Mouse (Mus musculus): ENCODE measurements around the gene Zc3h12d. TPM values are rescaled to one million over a fixed set of nuclear protein-coding genes. Genes with fewer than 3 reads are reported as not detected.
A peak's percentile ranks its signal among the peaks of the same experiment; 100 is the strongest.
"Not testable (repeated sequence)": the region's sequence is repeated elsewhere in the genome, so short reads cannot be mapped to it uniquely, and the experiment has no call there.

Zc3h12d gene
- total RNA-seq, 2 experiments from 2014 or later: 0.10 TPM; not detected in 1

DNA sequence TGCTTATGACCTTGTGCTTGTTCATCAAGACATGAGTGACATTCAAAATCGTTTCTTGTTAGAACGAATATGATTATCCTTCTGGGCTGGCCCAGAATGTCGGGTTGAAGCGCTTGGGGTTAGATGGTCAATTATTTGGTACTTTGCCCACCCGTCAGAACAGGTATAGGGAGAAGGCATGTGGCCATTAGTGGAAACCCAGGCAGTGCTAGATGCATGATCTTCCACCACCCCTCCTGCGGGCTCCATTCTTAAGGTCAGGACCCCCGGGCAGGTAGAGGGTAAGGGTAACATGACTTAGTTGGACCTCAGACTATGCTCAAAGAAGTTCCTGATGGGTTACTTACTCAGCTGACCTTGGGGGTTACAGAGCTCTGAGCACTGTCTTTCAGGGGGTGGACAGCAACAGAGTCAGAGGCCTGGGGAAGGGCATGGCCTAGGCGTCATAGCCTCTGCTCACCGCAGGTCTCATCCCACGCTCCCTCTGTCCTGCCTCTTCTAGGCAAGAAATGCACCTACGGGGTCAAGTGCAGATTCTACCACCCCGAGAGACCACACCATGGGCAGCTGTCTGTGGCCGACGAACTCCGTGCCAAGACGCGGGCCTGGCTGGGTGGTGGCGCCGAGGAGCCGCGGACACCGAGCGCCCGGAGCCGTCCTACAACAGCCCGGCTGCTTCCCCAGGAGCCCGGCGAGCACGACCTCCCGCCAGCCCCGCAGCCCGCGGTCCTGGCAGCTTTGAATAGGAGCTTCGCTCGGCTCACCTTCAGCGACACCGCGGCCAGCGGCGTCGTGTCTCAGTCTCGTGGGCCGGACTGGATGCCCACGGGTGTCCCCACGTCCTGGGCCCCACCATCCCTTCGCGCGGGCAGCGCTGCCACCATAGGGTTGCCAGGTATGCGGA is 34.7 kb downstream of the Zc3h12d start:
- Histone ChIP-seq H3K27ac (no peak overlapping the region), H3K4me3 (peak overlapping the region; percentile 46)
- no peak for DNase-seq (ENCODE audit: low spot score in 2 of 2)
- TF ChIP-seq CTCF (conservative IDR thresholded peaks at IDR 0.05): peak; percentile 52

DNA sequence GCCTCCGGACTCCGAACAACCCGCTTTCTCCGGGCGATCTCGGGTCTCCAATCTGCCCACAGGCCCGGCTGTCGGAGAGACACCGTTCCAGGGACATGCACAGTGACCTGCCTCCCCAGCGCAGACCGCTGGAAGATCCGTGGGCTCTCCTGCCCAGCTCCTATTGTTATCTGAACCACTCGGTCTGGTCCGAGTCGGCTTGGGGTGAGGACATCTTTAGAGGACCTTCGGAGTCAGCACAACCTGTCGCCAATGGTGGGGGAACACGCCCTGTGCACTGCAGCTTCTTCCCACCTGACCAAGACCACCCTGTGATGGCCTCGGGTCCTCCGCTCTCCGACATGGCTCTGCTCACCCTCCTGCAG is 35.4 kb downstream of the Zc3h12d start:
- Histone ChIP-seq H3K4me3 (peak overlapping the region; percentile 46), H3K27ac (no peak overlapping the region)
- no peak for TF ChIP-seq CTCF (conservative IDR thresholded peaks at IDR 0.05)
- no peak for DNase-seq (ENCODE audit: low spot score in 2 of 2)

DNA sequence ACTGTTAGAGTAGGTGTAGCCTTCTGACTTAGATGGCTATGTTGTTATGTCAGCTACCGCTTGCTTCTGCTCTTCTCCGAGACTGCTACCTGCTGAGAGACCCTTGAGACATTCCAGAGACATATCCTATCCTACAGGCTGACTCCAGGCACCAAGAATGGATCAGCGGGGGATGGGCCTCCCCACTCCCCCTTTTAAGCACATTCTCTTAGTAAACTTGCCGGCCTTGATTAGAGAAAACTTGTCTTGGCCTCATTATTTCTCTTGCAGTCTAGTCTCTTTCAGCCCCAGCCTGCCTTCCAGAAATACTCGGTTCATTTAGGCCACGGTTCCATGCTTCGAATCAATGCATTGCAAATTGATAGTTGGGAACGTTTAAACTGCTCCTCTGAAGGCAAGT is 37.5 kb downstream of the Zc3h12d start:
- DNase-seq (ENCODE audit: low spot score in 2 of 2): no peak
- no peak for TF ChIP-seq CTCF (conservative IDR thresholded peaks at IDR 0.05)
- H3K27ac ChIP-seq: no peak overlapping the region
- H3K4me3 ChIP-seq: no peak overlapping the region

DNA sequence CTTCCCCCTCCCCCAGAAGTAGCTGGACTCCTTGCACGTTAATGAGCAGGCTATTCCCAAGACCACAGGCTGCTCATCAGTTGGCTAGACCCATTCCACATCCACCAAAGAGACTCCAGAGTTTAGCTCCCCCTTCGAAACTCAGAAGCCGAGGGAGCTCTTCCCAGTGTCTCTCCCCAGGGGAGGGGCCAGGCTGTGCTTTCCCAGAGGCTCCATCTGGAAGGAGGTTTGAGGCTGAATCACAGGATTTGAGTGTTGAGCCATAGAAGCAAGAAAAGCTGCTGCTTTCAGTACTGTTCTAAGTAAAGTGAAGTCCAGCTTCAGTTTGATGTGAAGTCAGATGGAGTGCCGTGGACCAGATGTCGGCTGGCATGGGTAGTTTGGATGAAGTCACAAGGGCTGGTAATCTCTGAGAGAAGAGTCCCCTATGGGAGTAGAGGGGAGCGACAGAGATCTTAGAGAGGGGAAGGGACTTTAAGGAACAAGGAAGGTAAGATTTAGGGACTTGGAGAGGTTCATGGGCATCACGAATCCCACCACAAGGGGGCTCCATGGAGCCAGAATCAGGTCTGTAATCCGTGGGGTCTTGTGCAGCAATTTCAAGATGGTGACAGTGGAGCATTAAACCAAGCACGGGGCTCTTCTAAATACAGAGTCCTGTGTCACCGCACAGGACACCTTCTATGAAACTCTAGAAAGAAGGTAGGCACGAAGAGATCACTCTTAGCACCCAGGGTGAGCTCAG is 38.5 kb downstream of the Zc3h12d start:
- Histone ChIP-seq H3K27ac (no peak overlapping the region), H3K4me3 (no peak overlapping the region)
- peak; percentile 66 to 77 for DNase-seq (ENCODE audit: low spot score in 2 of 2)
- TF ChIP-seq CTCF (conservative IDR thresholded peaks at IDR 0.05): peak; percentile 75

DNA sequence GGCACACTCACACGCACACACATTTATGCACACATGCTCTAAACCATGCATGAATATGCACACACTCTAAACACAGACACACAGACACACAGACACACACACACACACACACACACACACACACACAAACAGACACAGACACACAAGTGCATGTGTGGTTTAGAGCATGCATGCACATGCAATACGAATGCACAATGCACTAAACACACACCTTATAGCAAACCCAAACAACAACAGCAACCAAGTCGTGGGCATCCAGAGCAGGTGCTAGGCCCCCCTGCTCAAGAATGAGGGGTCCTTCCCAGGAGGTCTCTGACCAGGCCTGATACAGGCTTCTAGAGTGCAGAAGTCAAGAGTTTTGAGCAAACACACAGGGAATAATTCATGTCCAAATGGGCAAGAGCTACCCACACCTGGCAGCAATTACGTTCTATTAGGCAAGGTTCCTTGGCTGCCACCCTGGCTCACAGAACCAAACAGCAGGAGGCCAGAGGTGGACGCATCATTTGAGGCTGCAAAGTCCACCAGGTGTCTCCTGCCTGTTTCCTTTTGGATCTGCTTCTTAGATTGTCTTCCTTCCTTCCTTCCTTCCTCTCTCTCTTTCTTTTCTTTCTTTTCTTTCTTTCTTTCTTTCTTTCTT is 39.2 kb downstream of the Zc3h12d start:
- no peak overlapping the region for H3K27ac ChIP-seq
- DNase-seq (ENCODE audit: low spot score in 2 of 2): no peak

DNA sequence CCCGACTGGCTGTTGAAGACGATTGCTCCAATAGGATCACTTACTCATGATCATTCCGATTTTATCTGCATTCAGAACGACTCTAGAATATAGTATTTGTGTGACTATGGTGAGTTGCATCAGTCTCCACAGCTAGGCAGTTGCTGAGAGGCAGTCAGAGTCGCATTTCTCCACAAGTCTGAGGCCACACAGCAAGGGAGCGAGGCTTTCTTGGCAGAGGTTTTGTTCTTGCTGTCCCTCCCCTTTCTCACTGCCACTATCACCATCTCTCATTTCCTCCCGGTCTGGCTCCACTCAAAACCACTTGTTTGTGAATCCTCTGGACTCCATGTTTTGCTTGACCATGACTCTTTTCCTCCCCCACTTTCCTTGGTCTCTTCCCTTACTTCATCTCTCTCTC is 41.9 kb downstream of the Zc3h12d start:
- no peak for TF ChIP-seq CTCF (conservative IDR thresholded peaks at IDR 0.05)

More for the DNA sequence above, 39.2 kb downstream of the Zc3h12d start:
- TF ChIP-seq CTCF (conservative IDR thresholded peaks at IDR 0.05): no peak
- H3K4me3 ChIP-seq: no peak overlapping the region

DNA sequence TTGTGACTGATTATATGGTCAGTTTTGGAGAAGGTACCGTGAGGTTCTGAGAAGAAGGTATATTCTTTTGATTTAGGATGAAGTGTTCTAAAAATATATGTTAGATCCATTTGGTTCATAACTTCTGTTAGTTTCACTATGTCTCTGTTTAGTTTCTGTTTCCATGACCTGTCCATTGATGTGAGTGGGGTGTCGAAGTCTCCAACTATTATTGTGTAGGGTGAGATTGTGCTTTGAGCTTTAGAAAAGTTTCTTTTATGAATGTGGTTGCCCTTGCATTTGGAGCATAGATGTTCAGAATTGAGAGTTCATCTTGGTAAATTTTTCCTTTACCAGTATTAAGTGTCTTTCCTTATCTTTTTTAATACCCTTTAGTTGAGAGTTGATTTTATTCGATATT is 48.0 kb downstream of the Zc3h12d start:
- H3K27ac ChIP-seq; H3K4me3 ChIP-seq; DNase-seq (ENCODE audit: low spot score in 2 of 2): not testable (repeated sequence)

More for the DNA sequence above, 41.9 kb downstream of the Zc3h12d start:
- no peak overlapping the region for H3K4me3 ChIP-seq
- H3K27ac ChIP-seq: no peak overlapping the region
- no peak for DNase-seq (ENCODE audit: low spot score in 2 of 2)

DNA sequence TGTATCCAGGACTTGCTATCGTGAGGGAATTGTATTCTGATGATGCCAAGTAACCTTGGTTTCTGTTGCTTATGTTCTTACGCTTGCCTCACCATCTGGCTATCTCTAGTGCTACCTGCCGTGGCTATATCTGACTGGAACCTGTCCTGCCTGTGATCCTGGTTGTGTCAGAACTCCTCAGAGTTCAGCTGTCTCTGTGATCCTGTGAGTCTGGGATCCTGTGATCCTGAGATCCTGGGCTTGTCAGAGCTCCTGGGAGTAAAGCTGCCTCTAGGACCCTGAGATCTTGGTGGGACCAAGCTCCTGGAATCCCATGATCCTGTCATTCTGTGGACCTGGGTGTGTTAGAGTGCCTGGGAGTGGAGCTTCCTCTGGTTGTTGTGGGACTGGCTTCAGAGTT is 49.7 kb downstream of the Zc3h12d start:
- Histone ChIP-seq H3K4me3 (no peak overlapping the region), H3K27ac (no peak overlapping the region)
- TF ChIP-seq CTCF (conservative IDR thresholded peaks at IDR 0.05): no peak
- DNase-seq (ENCODE audit: low spot score in 2 of 2): no peak

DNA sequence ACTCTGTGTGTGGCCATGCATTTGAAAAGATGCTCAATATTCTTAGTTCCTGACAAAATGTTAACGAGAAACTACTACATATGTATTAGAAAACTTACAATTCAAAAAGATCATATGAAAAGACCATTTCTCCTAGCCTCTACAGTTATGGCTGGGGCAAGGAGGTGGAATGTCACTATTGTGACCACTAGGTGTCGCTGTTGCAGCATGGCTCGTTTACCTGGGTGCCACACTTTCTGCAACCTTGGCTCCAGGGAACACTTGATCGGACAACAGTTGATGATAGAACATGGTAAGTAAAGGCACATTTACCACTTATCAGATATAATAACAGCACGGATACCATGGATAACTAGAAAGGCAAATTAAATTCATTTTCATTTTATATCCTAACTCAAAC is 51.3 kb downstream of the Zc3h12d start:
- no peak overlapping the region for H3K27ac ChIP-seq
- peak; percentile 67 to 80 for DNase-seq (ENCODE audit: low spot score in 2 of 2)
- peak; percentile 100 for TF ChIP-seq CTCF (conservative IDR thresholded peaks at IDR 0.05)
- no peak overlapping the region for H3K4me3 ChIP-seq

DNA sequence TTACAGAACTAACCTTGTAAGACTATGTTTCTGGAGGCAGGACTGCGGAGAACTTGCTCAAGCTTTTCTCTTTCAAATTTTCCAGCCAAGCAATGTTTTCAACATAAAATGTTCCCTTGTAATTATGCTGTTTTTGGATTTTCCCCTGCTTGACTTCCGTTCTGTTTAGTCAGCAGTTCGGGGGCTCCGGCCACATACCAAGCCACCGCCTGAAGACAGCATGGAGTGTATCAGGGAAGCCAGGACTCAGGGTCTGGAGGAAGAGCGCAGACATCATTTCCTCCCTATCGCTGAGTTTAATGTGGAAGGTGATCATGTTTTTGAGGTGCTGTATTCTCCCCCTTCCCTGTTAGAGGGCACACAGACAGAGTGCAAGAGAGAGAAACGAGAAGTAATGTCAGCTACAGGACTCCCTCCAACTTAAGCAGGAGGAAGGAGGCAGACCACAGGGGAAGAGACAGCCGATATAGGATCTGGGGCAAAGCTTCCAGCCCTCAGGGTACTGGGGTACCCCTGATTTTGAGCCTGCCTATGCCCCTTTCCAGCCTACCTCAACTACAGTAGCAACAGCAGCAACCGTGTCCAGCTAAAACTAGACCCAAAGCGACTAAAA is 56.1 kb downstream of the Zc3h12d start:
- Histone ChIP-seq H3K27ac (no peak overlapping the region), H3K4me3 (no peak overlapping the region)
- no peak for TF ChIP-seq CTCF (conservative IDR thresholded peaks at IDR 0.05)
- no peak for DNase-seq (ENCODE audit: low spot score in 2 of 2)

DNA sequence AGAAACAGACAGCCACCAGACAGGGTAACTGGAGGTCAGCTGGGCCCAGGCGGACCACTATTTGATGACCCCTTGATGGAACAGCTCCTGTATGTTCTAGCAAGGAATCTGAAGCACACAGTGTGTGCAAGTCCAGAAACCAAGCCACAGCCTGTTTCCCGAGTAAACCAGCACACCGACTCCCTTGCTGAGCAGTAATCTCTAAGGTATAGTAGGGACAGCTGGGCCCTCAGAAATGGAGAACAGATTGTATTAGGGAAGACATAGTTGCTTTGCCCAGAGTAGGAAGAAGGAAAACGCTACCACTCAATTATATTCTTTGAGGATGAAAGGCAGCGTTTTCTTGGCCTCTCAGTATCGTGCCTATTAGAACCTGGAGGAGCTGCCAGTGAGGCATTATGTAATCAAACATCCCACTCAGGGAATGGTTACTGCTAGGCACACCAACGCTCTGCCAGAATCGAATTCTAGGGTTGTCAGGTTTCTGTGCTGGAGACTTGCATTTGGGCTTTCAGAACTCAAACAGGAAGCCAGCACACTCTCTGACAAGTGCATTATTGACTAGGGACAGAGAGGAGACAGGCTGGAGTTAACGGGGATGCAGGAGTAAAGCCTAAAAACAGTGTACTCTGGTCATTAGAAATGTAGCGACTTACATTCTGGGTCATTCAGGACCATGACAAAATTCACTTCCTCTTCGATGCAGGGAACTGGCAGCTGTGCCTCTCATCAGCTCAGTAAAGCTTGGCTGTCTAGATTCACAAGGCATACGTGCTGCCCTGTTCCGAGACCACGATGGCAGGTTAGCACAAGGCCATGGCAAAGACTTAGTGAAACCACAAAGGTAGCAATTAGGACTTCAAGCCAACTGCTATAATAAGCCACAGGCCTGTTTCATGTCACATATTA is 68.7 kb downstream of the Zc3h12d start:
- TF ChIP-seq CTCF (conservative IDR thresholded peaks at IDR 0.05): no peak
- DNase-seq (ENCODE audit: low spot score in 2 of 2): peak; percentile 39 to 74
- Histone ChIP-seq H3K4me3 (no peak overlapping the region), H3K27ac (peak overlapping the region; percentile 84)

DNA sequence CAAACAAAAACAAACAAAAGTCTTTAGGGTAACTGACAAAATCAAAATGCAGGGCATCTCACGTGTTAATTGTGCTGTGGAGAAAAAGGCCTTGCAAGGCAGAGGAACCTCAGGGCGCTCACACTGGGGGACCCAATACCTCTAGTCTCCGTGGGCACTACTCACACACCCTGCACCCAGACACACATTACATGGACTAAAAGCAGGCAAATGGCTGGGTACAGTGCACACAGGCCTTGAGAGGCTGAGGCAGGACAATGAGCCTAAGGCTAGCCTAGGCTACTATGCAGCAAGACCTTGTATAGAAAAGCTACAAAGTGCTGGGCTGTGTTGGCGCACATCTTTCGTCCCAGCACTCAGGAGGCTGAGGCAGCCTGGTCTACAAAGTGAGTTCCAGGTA is 71.9 kb downstream of the Zc3h12d start:
- no peak for TF ChIP-seq CTCF (conservative IDR thresholded peaks at IDR 0.05)
- Histone ChIP-seq H3K4me3 (no peak overlapping the region), H3K27ac (no peak overlapping the region)
- DNase-seq (ENCODE audit: low spot score in 2 of 2): no peak

All from layer of hippocampus, adult 2 months (tissue).